Mouse (Mus musculus): ENCODE measurements at regions not wholly inside any gene's neighbourhood (a gene's known extent, or its start where the extent isn't known, plus 50 kb on each side); places are given as distances from the start of the nearest gene placed in this dataset.
"Not testable (repeated sequence)": the region's sequence is repeated elsewhere in the genome, so short reads cannot be mapped to it uniquely, and the experiment has no call there.

- no peak for DNase-seq (ENCODE audit: low spot score in 2 of 2)
Observed at GRCm38 (mm10) chr14:86322365-86322764, 818.7 kb downstream of the Diaph3 start.

GRCm38 (mm10) chr14:86315974-86316373, 825.1 kb downstream of the Diaph3 start:
- no peak for DNase-seq (ENCODE audit: low spot score in 2 of 2)

GRCm38 (mm10) chr14:86308949-86309543, 832.0 kb downstream of the Diaph3 start:
- DNase-seq (ENCODE audit: low spot score in 2 of 2) = no peak

- peak; percentile 15 to 31 for DNase-seq (ENCODE audit: low spot score in 2 of 2)
Observed at GRCm38 (mm10) chr14:86307806-86308205, 833.2 kb downstream of the Diaph3 start.

GRCm38 (mm10) chr14:86301666-86302065, 839.4 kb downstream of the Diaph3 start:
- DNase-seq (ENCODE audit: low spot score in 2 of 2) = no peak

GRCm38 (mm10) chr14:86300811-86301210, 840.2 kb downstream of the Diaph3 start:
- DNase-seq (ENCODE audit: low spot score in 2 of 2) = no peak

GRCm38 (mm10) chr14:86297991-86298390, 843.0 kb downstream of the Diaph3 start:
- no peak for DNase-seq (ENCODE audit: low spot score in 2 of 2)

GRCm38 (mm10) chr14:86294606-86295005, 846.4 kb downstream of the Diaph3 start:
- DNase-seq (ENCODE audit: low spot score in 2 of 2) = not testable (repeated sequence)

- DNase-seq (ENCODE audit: low spot score in 2 of 2) = no peak
Observed at GRCm38 (mm10) chr14:86293804-86294203, 847.2 kb downstream of the Diaph3 start.

- DNase-seq (ENCODE audit: low spot score in 2 of 2) = no peak
Observed at GRCm38 (mm10) chr14:86293371-86293770, 847.7 kb downstream of the Diaph3 start.

- DNase-seq (ENCODE audit: low spot score in 2 of 2) = no peak
Observed at GRCm38 (mm10) chr14:86290556-86290955, 850.5 kb downstream of the Diaph3 start.

- no peak for DNase-seq (ENCODE audit: low spot score in 2 of 2)
Observed at GRCm38 (mm10) chr14:86261640-86262230, 879.3 kb downstream of the Diaph3 start.

GRCm38 (mm10) chr14:86254196-86254595, 886.8 kb downstream of the Diaph3 start:
- DNase-seq (ENCODE audit: low spot score in 2 of 2) = no peak

GRCm38 (mm10) chr14:86251617-86252016, 889.4 kb downstream of the Diaph3 start:
- DNase-seq (ENCODE audit: low spot score in 2 of 2) = no peak

- no peak for DNase-seq (ENCODE audit: low spot score in 2 of 2)
Observed at GRCm38 (mm10) chr14:86247686-86248085, 893.3 kb downstream of the Diaph3 start.

GRCm38 (mm10) chr14:86246770-86247169, 894.3 kb downstream of the Diaph3 start:
- no peak for DNase-seq (ENCODE audit: low spot score in 2 of 2)

GRCm38 (mm10) chr14:86243662-86244061, 897.4 kb downstream of the Diaph3 start:
- no peak for DNase-seq (ENCODE audit: low spot score in 2 of 2)

- no peak for DNase-seq (ENCODE audit: low spot score in 2 of 2)
Observed at GRCm38 (mm10) chr14:86242836-86243235, 898.2 kb downstream of the Diaph3 start.

GRCm38 (mm10) chr14:86239090-86239489, 901.9 kb downstream of the Diaph3 start:
- no peak for DNase-seq (ENCODE audit: low spot score in 2 of 2)

GRCm38 (mm10) chr14:86233305-86233704, 907.7 kb downstream of the Diaph3 start:
- no peak for DNase-seq (ENCODE audit: low spot score in 2 of 2)

- no peak for DNase-seq (ENCODE audit: low spot score in 2 of 2)
Observed at GRCm38 (mm10) chr14:86230609-86231008, 910.4 kb downstream of the Diaph3 start.

- DNase-seq (ENCODE audit: low spot score in 2 of 2) = no peak
Observed at GRCm38 (mm10) chr14:86229755-86230154, 911.3 kb downstream of the Diaph3 start.

GRCm38 (mm10) chr14:86215711-86216110, 925.3 kb downstream of the Diaph3 start:
- DNase-seq (ENCODE audit: low spot score in 2 of 2) = no peak

- no peak for DNase-seq (ENCODE audit: low spot score in 2 of 2)
Observed at GRCm38 (mm10) chr14:86211654-86212053, 929.4 kb downstream of the Diaph3 start.

Measured in urinary bladder, postnatal 36 days (tissue).